Mouse (Mus musculus): Measurements from ENCODE around the gene Ephb1. TPM values are rescaled to one million over a fixed set of nuclear protein-coding genes. Genes with fewer than 3 reads are reported as not detected.

Ephb1 gene
- total and polyA plus RNA-seq, 3 experiments = not detected

GRCm38 (mm10) chr9:102139181-102139580 is 215.3 kb downstream of the Ephb1 start:
- H3K27ac ChIP-seq (ENCODE audit: insufficient read depth, low read depth) = no peak overlapping the region
- TF ChIP-seq MAFK (IDR thresholded peaks at IDR 0.05; ENCODE audit: insufficient replicate concordance, low read length) (no peak), CHD2 (IDR thresholded peaks at IDR 0.05; ENCODE audit: low read length) (no peak), MAX (IDR thresholded peaks at IDR 0.05; ENCODE audit: low read length) (no peak), EP300 (IDR thresholded peaks at IDR 0.05; ENCODE audit: low read length) (no peak), PAX5 (IDR thresholded peaks at IDR 0.05; ENCODE audit: low read length) (no peak), POLR2AphosphoS2 (IDR thresholded peaks at IDR 0.05; ENCODE audit: low read depth, low read length) (no peak), MAZ (IDR thresholded peaks at IDR 0.05; ENCODE audit: low read depth, low read length) (no peak), GABPA (IDR thresholded peaks at IDR 0.05; ENCODE audit: insufficient replicate concordance, low read depth, low read length) (no peak), ELF1 (IDR thresholded peaks at IDR 0.05; ENCODE audit: low read depth, low read length) (no peak)
- H3K36me3 ChIP-seq (replicated peaks in 1 of 2; ENCODE audit: control insufficient read depth in 1 of 2, insufficient read depth in 1 of 2, low read length in 1 of 2) = no peaks in the 10 kb centered on the region
- peaks cover 87% of the 10 kb centered on the region for H3K9me3 ChIP-seq (replicated peaks; ENCODE audit: low read length)
- no peak for DNase-seq (ENCODE audit: extremely low read depth)
- in situ Hi-C loops (cut with MboI; ENCODE audit: low pct_ligation_motif_present, low pct_unique_long_range_greater_than_20kb, low sequenced_read_pairs) (no loop called here), dilution Hi-C loops (cut with MboI; ENCODE audit: extremely low pct_ligation_motif_present, extremely low pct_unique_long_range_greater_than_20kb, low sequenced_read_pairs) (no loop called here)
- H3K4me3 ChIP-seq (replicated peaks in 1 of 3; ENCODE audit: low read depth in 2 of 3, low read length in 2 of 3, poor library complexity in 1 of 3) = no peak overlapping the region
- no peaks in the 10 kb centered on the region for H3K4me1 ChIP-seq (ENCODE audit: control insufficient read depth in 1 of 2, insufficient read depth in 2 of 2)
- H3K27me3 ChIP-seq (replicated peaks) = no peaks in the 10 kb centered on the region
- H3K79me2 ChIP-seq (replicated peaks; ENCODE audit: control insufficient read depth, extremely low read depth, insufficient read depth, poor library complexity, severe bottlenecking) = no peaks in the 10 kb centered on the region
- H3K9ac ChIP-seq (ENCODE audit: insufficient read depth, low read depth) = no peak overlapping the region
- no peak overlapping the region for H3K4me2 ChIP-seq (ENCODE audit: insufficient read depth, low read depth, poor library complexity, severe bottlenecking)

- Histone ChIP-seq H3K27ac (ENCODE audit: insufficient read depth, low read depth) (no peak overlapping the region), H3K36me3 (replicated peaks in 1 of 2; ENCODE audit: control insufficient read depth in 1 of 2, insufficient read depth in 1 of 2, low read length in 1 of 2) (no peaks in the 10 kb centered on the region), H3K9me3 (replicated peaks; ENCODE audit: low read length) (peaks cover 87% of the 10 kb centered on the region), H3K4me2 (ENCODE audit: insufficient read depth, low read depth, poor library complexity, severe bottlenecking) (no peak overlapping the region), H3K79me2 (replicated peaks; ENCODE audit: control insufficient read depth, extremely low read depth, insufficient read depth, poor library complexity, severe bottlenecking) (no peaks in the 10 kb centered on the region), H3K27me3 (replicated peaks) (no peaks in the 10 kb centered on the region), H3K4me1 (ENCODE audit: control insufficient read depth in 1 of 2, insufficient read depth in 2 of 2) (no peaks in the 10 kb centered on the region), H3K9ac (ENCODE audit: insufficient read depth, low read depth) (no peak overlapping the region), H3K4me3 (replicated peaks in 1 of 3; ENCODE audit: low read depth in 2 of 3, low read length in 2 of 3, poor library complexity in 1 of 3) (no peak overlapping the region)
- dilution Hi-C loops (cut with MboI; ENCODE audit: extremely low pct_ligation_motif_present, extremely low pct_unique_long_range_greater_than_20kb, low sequenced_read_pairs) (no loop called here), in situ Hi-C loops (cut with MboI; ENCODE audit: low pct_ligation_motif_present, low pct_unique_long_range_greater_than_20kb, low sequenced_read_pairs) (no loop called here)
- no peak for DNase-seq (ENCODE audit: extremely low read depth)
- TF ChIP-seq TCF12 (IDR thresholded peaks at IDR 0.05; ENCODE audit: low read depth, low read length) = no peak
- no peak for TF ChIP-seq ETS1 (conservative IDR thresholded peaks at IDR 0.05; ENCODE audit: low read depth, low read length)
- TF ChIP-seq MYC (IDR thresholded peaks at IDR 0.05; ENCODE audit: low read depth, low read length) = no peak
- TF ChIP-seq UBTF (IDR thresholded peaks at IDR 0.05; ENCODE audit: low read depth, low read length) = no peak
These were observed 215.8 kb downstream of the Ephb1 start for GRCm38 (mm10) chr9:102138671-102139070.

- no peak overlapping the region for H3K4me3 ChIP-seq (replicated peaks in 1 of 3; ENCODE audit: low read depth in 2 of 3, low read length in 2 of 3, poor library complexity in 1 of 3)
- TF ChIP-seq CHD2 (IDR thresholded peaks at IDR 0.05; ENCODE audit: low read length) (no peak), SMC3 (IDR thresholded peaks at IDR 0.05; ENCODE audit: low read depth, low read length) (no peak), JUND (conservative IDR thresholded peaks at IDR 0.05; ENCODE audit: low read depth, low read length) (no peak), MEF2A (IDR thresholded peaks at IDR 0.05; ENCODE audit: borderline replicate concordance, low read depth, low read length) (no peak), MAX (IDR thresholded peaks at IDR 0.05; ENCODE audit: low read length) (no peak), ETS1 (conservative IDR thresholded peaks at IDR 0.05; ENCODE audit: low read depth, low read length) (no peak), EP300 (IDR thresholded peaks at IDR 0.05; ENCODE audit: low read length) (no peak), PAX5 (IDR thresholded peaks at IDR 0.05; ENCODE audit: low read length) (no peak), USF2 (conservative IDR thresholded peaks at IDR 0.05; ENCODE audit: low read depth, low read length) (no peak), GABPA (IDR thresholded peaks at IDR 0.05; ENCODE audit: insufficient replicate concordance, low read depth, low read length) (no peak), MYC (IDR thresholded peaks at IDR 0.05; ENCODE audit: low read depth, low read length) (no peak), HCFC1 (IDR thresholded peaks at IDR 0.05; ENCODE audit: low read depth, low read length) (no peak), POLR2A (IDR thresholded peaks at IDR 0.05; ENCODE audit: low read depth, low read length) (no peak), SIN3A (IDR thresholded peaks at IDR 0.05; ENCODE audit: low read length) (no peak), JUN (IDR thresholded peaks at IDR 0.05; ENCODE audit: insufficient read depth, low read depth, low read length) (no peak), TBP (conservative IDR thresholded peaks at IDR 0.05; ENCODE audit: low read depth, low read length) (no peak), ZMIZ1 (IDR thresholded peaks at IDR 0.05; ENCODE audit: low read depth, low read length) (no peak), POLR2AphosphoS2 (IDR thresholded peaks at IDR 0.05; ENCODE audit: low read depth, low read length) (no peak), ELF1 (IDR thresholded peaks at IDR 0.05; ENCODE audit: low read depth, low read length) (no peak)
- no peak for DNase-seq (ENCODE audit: extremely low read depth)
- H3K9ac ChIP-seq (ENCODE audit: insufficient read depth, low read depth) = no peak overlapping the region
- no peaks in the 10 kb centered on the region for H3K4me1 ChIP-seq (ENCODE audit: control insufficient read depth in 1 of 2, insufficient read depth in 2 of 2)
- no peaks in the 10 kb centered on the region for H3K36me3 ChIP-seq (replicated peaks in 1 of 2; ENCODE audit: control insufficient read depth in 1 of 2, insufficient read depth in 1 of 2, low read length in 1 of 2)
- H3K27me3 ChIP-seq (replicated peaks) = no peaks in the 10 kb centered on the region
- in situ Hi-C loops (cut with MboI; ENCODE audit: low pct_ligation_motif_present, low pct_unique_long_range_greater_than_20kb, low sequenced_read_pairs) (no loop called here), dilution Hi-C loops (cut with MboI; ENCODE audit: extremely low pct_ligation_motif_present, extremely low pct_unique_long_range_greater_than_20kb, low sequenced_read_pairs) (no loop called here)
- no peaks in the 10 kb centered on the region for H3K79me2 ChIP-seq (replicated peaks; ENCODE audit: control insufficient read depth, extremely low read depth, insufficient read depth, poor library complexity, severe bottlenecking)
- no peak overlapping the region for H3K4me2 ChIP-seq (ENCODE audit: insufficient read depth, low read depth, poor library complexity, severe bottlenecking)
- H3K27ac ChIP-seq (ENCODE audit: insufficient read depth, low read depth) = no peak overlapping the region
- H3K9me3 ChIP-seq (replicated peaks; ENCODE audit: low read length) = peaks cover 82% of the 10 kb centered on the region
These were observed 216.3 kb downstream of the Ephb1 start for GRCm38 (mm10) chr9:102138187-102138586.

All from CH12.LX (cell line).